Mouse (Mus musculus) heart, postnatal 14 days (tissue): ENCODE results near the gene Msh3. TPM values are rescaled to one million over a fixed set of nuclear protein-coding genes. Genes with fewer than 3 reads are reported as not detected.

Source experiments
- DNase-seq, 2 experiments: peaks; one replicate each; pipeline ENCODE4 v3.0.0; 2021 to 2022
- intact Hi-C: fragments of 180-260 bp; cut with DNase I; formaldehyde crosslinking; loops from one replicate; pipeline ENCODE4 v1.15.1; 2025
- total RNA-seq, 2 experiments: library from RNA; stranded (reverse); gene quantifications; 2 replicates each; pipeline ENCODE4 v1.2.3; 2021

Gene Msh3
- total RNA-seq, 2 experiments from 2014 or later = 12.1 to 12.7 TPM

- intact Hi-C loops = loop anchor here (5.0 kb wide), 1 partner anchor 530 kb away; the partner anchor contains the start of gene Zcchc9
- no peak for DNase-seq
Observed at GRCm38 (mm10) chr13:92336857-92337256, 17.9 kb downstream of the Msh3 start.

GRCm38 (mm10) chr13:92332103-92332879, 22.5 kb downstream of the Msh3 start:
- no peak for DNase-seq
- intact Hi-C loops = no loop called here

- intact Hi-C loops = no loop called here
- no peak for DNase-seq
Observed at GRCm38 (mm10) chr13:92330621-92331020, 24.2 kb downstream of the Msh3 start.

- intact Hi-C loops = no loop called here
- no peak for DNase-seq
Observed at GRCm38 (mm10) chr13:92328000-92328399, 26.8 kb downstream of the Msh3 start.

DNA sequence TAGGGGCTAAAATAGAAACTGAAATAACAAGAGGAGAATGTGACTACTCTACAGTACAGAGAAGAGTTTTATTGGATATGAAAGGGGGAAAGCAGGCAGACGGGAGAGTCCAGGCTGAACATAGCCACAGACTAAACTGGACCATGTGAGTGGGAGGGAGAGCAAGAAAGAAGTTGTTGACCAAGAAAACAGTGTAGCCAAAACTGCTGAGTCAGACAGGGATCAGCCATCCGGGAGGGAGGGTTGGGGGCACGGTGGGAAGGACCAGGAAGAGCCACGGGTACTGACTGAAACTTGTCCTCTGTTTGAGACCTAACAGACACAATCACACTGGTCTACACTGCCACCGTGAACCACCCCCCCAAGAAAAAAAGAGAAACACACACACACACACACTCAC, 28.8 kb downstream of the Msh3 start:
- no peak for DNase-seq
- intact Hi-C loops = no loop called here

DNA sequence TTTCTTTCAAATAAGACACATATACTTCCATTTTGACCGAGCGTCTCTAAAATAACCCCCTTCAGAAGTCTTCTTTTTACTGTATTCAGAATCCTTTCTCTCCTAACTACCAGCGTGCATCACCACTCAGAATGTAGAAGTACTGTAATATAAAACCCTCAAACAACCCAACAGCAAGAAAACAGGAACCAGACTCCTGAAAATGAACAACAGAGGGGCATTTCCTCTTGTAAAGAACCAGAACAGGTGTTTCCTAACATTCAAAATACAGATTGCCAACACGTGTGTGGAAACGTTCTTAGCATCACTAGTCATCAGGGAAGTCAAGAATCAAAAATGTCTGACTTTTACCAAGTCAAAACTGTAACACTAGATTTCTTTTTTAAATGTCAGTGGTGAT, 34.0 kb downstream of the Msh3 start:
- intact Hi-C loops = no loop called here
- DNase-seq = no peak

- intact Hi-C loops = no loop called here
- DNase-seq = no peak
Observed at GRCm38 (mm10) chr13:92314613-92315012, 40.2 kb downstream of the Msh3 start.

DNA sequence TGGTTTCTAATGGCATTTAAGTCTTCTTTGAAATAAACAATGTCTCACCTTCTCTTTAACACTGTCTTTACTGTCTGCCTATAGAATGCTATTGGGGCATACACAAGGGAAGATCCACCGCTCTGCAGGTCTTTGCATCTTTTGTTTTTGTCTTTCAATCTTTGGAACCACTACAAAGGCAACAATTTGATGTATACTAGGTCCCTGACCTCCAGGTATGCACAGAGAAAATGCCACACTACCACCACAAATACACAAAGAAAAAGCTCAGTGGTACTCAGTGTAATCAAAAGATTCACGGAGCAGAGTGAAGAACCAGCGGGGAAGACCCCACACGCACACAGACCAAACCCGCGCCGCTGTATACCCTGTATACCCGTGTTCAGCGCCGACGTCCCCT, 49.1 kb downstream of the Msh3 start, which contains the start of gene Gm20379:
Gene Gm20379 (plus strand): TSS at position 301 of the 400 bp plus-strand sequence.
- intact Hi-C loops = no loop called here
- no peak for DNase-seq

DNA sequence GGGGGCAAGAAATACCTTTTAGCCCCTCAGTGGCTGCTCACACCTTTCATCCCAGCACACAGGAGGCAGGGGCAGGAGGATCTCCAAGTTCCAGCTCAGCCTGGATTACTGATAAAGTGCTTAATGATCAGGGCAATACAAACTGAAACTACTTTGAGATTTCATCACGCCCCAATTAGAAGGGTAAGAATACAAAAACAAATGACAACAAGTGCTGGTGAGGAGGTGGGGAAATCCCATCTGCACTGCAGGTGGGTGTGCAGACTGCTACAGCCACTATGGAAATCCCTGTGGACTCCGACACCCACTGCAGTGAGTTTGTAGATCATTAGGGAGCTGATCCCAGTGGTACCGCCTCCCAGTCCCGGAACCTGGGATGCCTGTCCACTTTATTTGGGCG, 50.5 kb downstream of the Msh3 start:
- intact Hi-C loops = no loop called here
- DNase-seq = no peak

- DNase-seq = no peak
- intact Hi-C loops = no loop called here
Observed at GRCm38 (mm10) chr13:92303062-92303948, 51.5 kb downstream of the Msh3 start.

DNA sequence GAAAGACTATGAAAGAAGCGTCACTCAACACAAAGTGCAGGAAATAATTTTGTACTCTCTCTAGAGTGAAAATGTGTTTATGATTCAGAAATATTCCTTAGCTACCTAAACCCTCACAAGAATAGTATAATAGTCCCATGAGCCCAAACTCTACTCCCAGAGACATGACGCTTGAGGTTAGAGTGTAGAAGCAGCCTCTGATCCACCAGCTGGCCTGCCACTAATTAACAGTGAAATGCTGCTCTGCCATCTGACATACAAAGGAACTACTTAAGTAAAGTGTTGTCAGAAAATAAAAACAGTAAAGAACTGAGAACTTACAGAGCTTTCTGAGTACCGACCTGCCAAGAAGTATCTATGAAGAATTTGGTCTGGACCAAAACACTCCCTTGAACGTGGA, 52.3 kb downstream of the Msh3 start:
- intact Hi-C loops = no loop called here
- DNase-seq = no peak

GRCm38 (mm10) chr13:92301754-92302153, 53.0 kb downstream of the Msh3 start:
- intact Hi-C loops = no loop called here
- DNase-seq = no peak

GRCm38 (mm10) chr13:92299522-92299921, 55.3 kb downstream of the Msh3 start:
- intact Hi-C loops = no loop called here
- DNase-seq = no peak

- intact Hi-C loops = no loop called here
- no peak for DNase-seq
Observed at GRCm38 (mm10) chr13:92297021-92297420, 57.8 kb downstream of the Msh3 start.

DNA sequence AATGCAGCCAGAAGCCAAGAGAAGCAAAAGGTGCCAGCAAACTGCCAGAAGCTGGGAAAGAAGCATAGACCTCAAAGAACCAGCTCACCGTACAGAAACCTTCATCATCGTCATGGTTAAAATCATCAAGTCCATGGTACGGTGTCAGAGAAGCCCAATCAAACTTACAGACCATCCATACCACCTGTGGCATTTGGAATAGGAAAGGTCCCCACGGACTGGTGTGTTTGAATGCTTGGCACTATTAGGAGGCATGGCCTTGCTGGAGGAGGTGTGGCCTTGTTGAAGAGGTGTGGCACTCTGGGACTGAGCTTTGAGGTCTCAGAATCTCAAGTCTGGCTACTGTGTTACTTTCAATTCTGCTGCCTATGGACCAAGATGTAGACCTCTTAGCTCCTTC, 58.3 kb downstream of the Msh3 start:
- no peak for DNase-seq
- intact Hi-C loops = no loop called here

DNA sequence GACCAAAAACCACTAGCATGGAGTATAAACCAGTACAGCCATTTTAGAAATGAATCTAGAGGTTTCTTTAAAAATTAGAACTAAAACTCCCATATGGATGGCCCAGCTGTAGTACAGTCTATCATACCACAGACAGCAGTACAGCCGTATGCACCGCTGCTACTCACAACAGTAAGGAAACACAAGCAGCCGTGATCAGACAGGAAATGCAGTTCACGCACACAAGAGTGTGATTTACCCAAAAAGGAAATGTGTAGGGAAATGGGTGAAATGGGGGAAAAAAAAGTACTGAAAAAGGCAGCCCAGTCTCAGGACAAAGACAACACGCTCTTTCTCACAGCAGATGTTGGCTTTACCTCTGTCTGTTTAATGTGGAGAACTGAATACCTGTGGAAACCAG, 60.9 kb downstream of the Msh3 start:
- intact Hi-C loops = no loop called here
- no peak for DNase-seq

- intact Hi-C loops = no loop called here
- DNase-seq = no peak
Observed at GRCm38 (mm10) chr13:92291605-92292004, 63.2 kb downstream of the Msh3 start.

- DNase-seq = no peak
- intact Hi-C loops = no loop called here
Observed at GRCm38 (mm10) chr13:92277027-92277426, 77.8 kb downstream of the Msh3 start.

GRCm38 (mm10) chr13:92275292-92275691, 79.5 kb downstream of the Msh3 start:
- DNase-seq = no peak
- intact Hi-C loops = no loop called here

GRCm38 (mm10) chr13:92274274-92275198, 80.3 kb downstream of the Msh3 start:
- intact Hi-C loops = no loop called here
- peak; percentile 71 to 76 for DNase-seq
